Mouse (Mus musculus) layer of hippocampus, postnatal 36 days (tissue): Measurements from ENCODE around the gene Lca5. TPM values are rescaled to one million over a fixed set of nuclear protein-coding genes. Genes with fewer than 3 reads are reported as not detected.

ENCODE experiments used
- DNase-seq, 2 experiments: peaks; one replicate each; pipeline ENCODE4 v3.0.0; 2022
- total RNA-seq, 2 experiments: library from RNA; stranded (reverse); gene quantifications; 2 replicates each; pipeline ENCODE4 v1.2.3; 2021

The Lca5 gene
- total RNA-seq, result 10 to 100 TPM; 13.4 to 16.1 TPM

DNA sequence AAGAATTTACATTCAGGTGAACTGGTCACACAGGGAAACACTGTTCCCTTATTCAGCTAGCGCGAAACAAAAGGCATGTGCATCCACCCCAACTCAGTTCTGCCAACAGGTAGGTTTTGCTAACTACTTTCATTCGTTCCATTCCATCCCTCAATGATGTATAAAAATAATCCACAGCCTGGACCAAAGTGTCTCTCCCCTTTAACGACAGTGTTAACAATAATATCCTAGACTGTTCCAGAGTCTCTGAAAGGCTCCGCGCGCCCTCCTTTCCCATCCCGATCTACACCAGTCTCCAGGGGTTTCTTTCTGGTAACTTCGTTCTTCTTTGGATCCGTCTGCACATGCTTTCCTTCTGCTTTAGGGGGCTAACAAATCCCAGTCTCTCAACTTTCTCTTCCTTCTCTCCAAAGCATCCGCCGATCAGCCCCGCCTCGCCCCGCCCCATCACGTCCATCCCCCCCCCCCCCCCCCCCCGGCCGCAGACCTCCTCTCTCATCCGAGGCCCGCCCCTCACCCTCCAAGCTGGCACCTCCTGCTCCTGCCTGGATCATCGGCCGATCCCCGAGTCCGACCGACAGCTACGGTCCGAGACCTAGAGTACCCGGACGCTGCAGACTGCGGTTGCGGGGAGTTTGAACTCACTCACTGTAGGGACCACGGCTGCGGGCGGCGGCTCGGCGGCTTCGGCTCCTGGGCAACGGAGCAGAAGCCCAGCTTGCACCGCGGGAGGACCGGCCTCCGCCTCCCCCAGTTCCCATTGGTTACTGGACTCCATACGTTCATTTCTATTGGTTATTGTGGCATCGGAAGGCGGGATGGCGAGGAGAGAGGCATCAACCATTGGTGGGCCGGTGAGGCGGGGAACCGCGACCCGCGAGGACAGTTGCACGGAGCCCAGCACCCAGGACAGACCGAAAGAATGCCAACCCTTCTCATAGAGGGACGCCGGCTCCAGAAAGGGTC, at the start of gene Lca5:
Lca5 (minus strand) TSS at position 736 of the 966 bp plus-strand sequence.
- DNase-seq, result peak; percentile 94

GRCm38 (mm10) chr9:83488491-83489210, 47.7 kb upstream of the Lca5 start:
- DNase-seq, result peak; percentile 10 to 26

GRCm38 (mm10) chr9:83487771-83488470, 47.0 kb upstream of the Lca5 start:
- peak; percentile 39 to 59 for DNase-seq

- no peak for DNase-seq
Observed at GRCm38 (mm10) chr9:83485966-83486365, 45.0 kb upstream of the Lca5 start.

GRCm38 (mm10) chr9:83485357-83485756, 44.4 kb upstream of the Lca5 start:
- no peak for DNase-seq

DNA sequence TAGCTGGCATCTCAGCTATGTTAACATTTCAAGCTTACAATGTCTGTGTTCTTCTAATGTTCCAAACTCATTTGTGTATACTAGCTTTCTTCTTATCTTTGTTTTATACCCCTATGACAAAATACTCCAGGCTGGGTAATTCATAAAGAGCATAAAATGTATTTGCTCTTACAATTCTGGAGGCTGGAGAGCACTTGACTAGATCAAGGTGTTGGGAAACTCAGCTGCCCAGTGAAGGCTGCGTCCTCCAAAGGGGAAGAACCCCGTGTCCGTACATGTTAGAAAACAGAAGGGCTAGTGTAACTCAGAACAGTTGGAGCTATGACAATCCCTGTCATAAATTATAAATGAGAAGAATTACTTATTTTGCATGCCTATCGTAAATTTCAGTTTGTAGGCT, 42.5 kb upstream of the Lca5 start:
- DNase-seq, result no peak

DNA sequence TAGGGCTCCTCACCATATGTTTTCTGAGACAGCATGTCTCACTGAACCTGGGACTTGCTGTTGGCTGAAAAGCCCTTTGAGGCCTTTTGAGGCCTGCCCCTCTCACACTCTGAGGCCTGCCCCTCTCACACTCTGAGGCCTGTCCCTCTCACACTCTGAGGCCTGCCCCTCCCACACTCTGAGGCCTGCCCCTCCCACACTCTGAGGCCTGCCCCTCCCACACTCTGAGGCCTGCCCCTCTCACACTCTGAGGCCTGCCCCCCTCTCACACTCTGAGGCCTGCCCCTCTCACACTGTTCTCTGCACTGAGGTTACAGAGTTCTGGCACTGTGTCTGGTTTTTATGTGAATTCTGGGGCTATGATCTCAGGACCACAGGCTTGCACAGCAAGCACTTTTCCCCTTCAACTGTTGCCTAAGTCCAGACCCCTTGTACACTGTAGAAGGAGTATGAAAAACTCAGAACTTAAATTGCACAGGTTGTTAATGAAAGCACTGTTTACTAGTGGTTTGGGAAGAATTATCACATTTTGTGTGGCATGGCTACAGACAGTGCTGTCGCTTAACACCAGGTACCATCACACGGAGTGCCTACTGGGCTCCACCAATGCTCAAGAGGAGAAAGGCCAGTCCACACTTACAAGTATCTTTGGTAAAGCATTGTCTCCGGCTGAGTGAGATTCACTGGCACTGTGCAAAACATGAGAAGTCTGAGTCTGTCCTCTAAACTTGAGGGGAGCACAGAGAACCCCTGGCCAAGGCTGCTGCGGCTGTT, 41.4 kb upstream of the Lca5 start:
- DNase-seq, result no peak

DNA sequence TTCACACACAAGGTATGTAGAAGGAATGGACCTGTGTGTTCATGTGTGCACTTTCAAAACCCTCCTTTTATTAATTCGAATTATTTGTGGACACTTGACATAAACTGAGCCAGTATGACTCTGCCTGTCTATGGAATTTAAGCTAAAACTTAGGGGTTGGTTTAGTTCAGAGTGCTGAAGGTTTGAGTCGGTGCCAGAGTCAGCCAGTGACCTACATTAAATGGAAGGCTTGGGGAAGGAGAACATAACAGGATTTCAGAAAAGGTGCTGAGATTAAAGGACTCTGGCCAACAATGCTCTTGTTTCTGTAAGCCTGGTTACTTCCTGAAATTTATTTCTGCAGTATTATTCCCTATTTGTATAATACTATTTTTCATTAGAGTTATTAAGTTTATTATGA, 28.9 kb upstream of the Lca5 start:
- no peak for DNase-seq

- DNase-seq, result peak; percentile 41 to 47
Observed at GRCm38 (mm10) chr9:83447771-83448170, 6.8 kb upstream of the Lca5 start.

DNA sequence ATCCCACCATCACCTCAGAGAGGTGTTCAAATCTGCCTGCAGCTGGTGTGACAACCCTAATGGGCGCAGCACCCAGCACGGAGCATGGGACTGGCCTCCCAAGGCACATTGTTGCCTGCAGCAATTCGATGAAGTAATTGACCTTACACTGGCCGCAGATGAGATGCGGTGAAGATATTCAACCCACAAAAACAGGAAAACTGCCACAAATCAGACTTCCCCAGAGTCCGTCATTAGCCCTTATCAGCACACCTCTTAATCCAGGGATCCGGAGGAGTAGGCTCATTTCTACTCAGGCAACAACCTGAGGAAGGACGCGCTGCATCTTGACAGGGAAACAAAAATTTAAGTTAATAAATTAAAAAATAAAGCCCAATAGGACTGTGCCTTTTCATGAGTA, 6.2 kb upstream of the Lca5 start:
- no peak for DNase-seq

DNA sequence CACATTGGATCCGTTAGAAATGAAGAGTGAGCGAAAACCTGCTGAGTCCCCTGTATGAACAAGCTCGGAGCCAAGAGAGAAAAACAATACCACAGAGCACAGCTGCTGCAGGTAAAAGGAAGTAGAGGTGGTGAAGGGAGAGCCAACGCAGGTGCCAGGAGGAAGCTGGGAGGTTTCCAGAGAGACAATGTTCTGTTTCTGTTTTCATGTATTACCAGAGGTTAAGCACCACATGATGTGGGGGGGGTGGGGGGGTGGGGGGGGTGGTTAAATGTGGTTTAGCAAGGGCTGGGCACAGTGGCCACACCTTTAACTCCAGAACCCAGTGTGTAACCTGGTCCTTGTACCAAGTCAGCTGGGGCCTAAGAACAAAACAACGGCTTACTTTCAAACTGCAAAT, 3.3 kb downstream of the Lca5 start:
- DNase-seq, result no peak

DNA sequence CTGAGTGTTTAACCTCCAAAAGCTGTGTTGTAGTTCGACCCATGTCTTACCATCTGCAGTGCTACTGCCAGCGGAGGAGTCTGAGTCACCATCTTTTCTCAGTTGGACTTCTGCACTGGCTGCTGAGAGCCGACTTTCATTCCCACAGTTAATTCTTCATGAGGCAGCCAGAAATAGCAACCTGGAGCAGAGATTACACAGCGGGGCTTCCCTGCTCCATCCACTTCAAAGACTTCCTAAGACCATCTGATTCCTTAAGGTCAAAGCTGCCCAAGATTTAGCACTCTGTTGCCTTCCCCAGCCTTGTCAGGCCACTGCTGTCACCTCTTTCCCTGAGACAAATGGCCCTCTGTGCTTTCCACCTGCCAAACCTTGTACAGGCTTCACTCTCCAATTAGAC, 6.4 kb downstream of the Lca5 start:
- DNase-seq, result no peak

GRCm38 (mm10) chr9:83433661-83434060, 7.3 kb downstream of the Lca5 start:
- DNase-seq, result no peak

GRCm38 (mm10) chr9:83427926-83428325, 13.0 kb downstream of the Lca5 start:
- DNase-seq, result no peak

GRCm38 (mm10) chr9:83418965-83419364, 22.0 kb downstream of the Lca5 start:
- no peak for DNase-seq

GRCm38 (mm10) chr9:83413046-83413445, 27.9 kb downstream of the Lca5 start:
- DNase-seq, result no peak

GRCm38 (mm10) chr9:83405150-83405549, 35.8 kb downstream of the Lca5 start:
- no peak for DNase-seq

DNA sequence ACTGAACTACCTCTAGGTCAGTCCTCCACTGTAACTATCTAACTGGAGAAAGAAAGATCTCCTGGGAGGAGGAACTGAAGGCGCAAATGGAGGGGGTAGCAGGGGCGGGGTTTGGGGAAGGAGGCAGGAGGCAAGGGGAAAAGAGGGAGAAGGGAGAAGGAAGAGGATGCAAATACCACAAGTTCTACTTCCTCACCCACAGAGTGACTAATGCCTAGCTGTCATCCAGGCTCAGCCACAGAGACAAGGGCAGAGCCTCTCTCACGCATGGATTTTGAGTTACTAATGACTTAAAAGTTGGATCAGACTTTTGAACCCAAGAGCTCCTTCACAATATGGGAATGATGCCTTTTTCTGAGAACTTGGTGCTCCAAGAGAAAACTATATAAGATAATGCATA, 40.1 kb downstream of the Lca5 start:
- no peak for DNase-seq

- DNase-seq, result no peak
Observed at GRCm38 (mm10) chr9:83399414-83399813, 41.5 kb downstream of the Lca5 start.

DNA sequence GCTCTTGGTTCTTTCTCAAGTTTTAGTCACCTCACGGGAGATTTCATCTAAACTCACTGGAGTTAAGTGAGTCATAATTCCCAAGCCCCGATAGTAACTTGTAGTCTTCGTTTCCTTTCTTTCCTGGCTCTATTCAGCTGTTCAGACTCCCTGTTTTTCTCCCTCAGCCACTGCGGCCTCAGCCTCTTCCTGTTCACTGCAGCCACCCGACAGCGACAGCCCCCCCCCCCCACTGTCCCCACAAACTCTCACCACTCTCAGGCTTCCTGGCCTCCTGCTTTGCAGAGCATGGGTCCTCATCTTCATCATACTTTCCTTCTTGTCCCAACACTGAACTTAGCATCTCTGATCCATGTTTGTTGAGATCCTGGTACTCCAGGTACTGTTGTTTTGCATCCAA, 42.7 kb downstream of the Lca5 start:
- DNase-seq, result no peak

GRCm38 (mm10) chr9:83395456-83395855, 45.5 kb downstream of the Lca5 start:
- no peak for DNase-seq

GRCm38 (mm10) chr9:83391996-83392395, 48.9 kb downstream of the Lca5 start:
- DNase-seq, result no peak
